Mouse (Mus musculus) ovary, adult 10 weeks (tissue): ENCODE results near the gene Selenom. TPM values are rescaled to one million over a fixed set of nuclear protein-coding genes. Genes with fewer than 3 reads are reported as not detected.

ENCODE experiments used
- polyA plus RNA-seq: library from polyadenylated mRNA; stranded (reverse); fragments of 350-450 nt; fragmentation: Illumina TruSeq; extraction: RNeasy Lipid Tissue Mini Kit (QIAGEN cat#74804); gene quantifications from one replicate; pipeline ENCODE4 v1.2.3, GENCODE M21; 2014

The Selenom gene
- polyA plus RNA-seq: 0.68 TPM

DNA sequence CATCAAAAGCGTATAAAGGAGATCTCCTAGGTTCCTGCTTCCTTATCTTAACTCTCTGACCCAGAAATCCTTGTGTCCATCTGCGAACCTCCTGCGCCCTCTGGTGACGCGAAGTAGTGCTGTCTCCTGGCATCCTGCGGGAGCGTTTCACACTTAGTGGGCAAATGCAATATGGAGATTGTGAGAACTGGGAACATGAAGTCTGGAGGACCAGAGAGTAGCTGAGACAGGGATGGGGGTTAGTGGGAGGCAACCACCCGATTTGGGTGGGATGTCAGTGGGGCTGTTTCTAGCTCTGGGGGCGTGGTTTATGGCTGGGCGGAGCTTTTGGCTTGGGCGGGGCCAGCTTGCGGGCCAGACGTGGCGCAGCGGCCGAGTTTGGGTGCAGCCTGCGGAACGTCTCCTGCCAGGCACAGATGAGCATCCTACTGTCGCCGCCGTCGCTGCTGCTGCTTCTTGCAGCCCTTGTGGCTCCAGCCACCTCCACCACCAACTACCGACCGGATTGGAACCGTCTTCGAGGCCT is at the start of gene Selenom:
Gene Selenom (plus strand): TSS at position 156 of the 526 bp plus-strand sequence.

DNA sequence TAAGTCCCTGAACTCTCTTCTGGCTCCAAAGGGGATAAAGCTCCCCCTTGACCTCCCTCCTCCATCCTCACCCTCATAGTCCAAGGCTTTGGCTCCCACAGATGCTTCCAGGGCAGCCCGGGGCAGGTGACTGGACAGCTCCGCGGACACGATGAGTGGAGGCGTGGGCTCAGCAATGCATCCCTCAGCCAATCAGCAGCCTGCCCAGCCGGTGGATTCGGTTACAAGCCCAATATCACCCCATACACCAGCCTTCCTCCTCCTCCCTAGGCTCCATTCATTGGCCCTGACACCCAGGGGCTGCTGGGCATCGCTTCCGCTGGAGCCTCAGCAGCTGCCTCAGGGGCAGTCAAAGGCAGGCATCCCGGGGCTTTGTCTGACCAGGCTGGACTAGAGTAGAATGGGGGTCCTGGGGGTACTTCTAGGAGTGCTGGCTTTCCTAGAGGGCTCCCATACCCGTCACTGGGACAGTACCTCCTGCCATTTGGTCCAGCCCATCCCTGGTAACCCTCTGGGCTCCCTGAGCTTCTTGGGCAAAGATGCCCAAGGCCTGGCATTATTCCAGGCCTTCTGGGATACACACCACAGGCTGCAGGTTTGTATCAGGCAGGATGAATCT is 26.4 kb upstream of the Selenom start, which contains the start of gene Pla2g3:
Gene Pla2g3 (plus strand): TSS at position 333 of the 619 bp plus-strand sequence.

GRCm38 (mm10) chr11:3540451-3541085 is 26.1 kb downstream of the Selenom start, which contains the start of gene Smtn:
Smtn (minus strand) TSS chr11:3540612.

Other genes starting within 250 kb of the Selenom start
- 252 TPM for gene Drg1, start 248.3 kb upstream of the Selenom start, polyA plus RNA-seq
- gene Patz1, start 225.8 kb upstream of the Selenom start, polyA plus RNA-seq: 32.5 TPM
- 14.0 TPM for gene Pik3ip1, start 184.3 kb upstream of the Selenom start, polyA plus RNA-seq
- gene Limk2, start 105.5 kb upstream of the Selenom start, polyA plus RNA-seq: 7.1 TPM
- gene Rnf185, start 62.3 kb upstream of the Selenom start, polyA plus RNA-seq: 35.6 TPM
- not detected for gene Pla2g3, start 26.4 kb upstream of the Selenom start, polyA plus RNA-seq
- 0.17 TPM for gene Inpp5j, start 9.9 kb upstream of the Selenom start, polyA plus RNA-seq
- 0.29 TPM for gene Smtn, start 25.9 kb downstream of the Selenom start, polyA plus RNA-seq
- gene Morc2a, start 134.5 kb downstream of the Selenom start, polyA plus RNA-seq: 44.1 TPM